Mouse (Mus musculus) ES-CJ7 (cell line): ENCODE data around the gene Cavin2.

ENCODE experiments used
- DNase-seq: peaks from one replicate; pipeline ENCODE4 v3.0.0; 2011; ENCODE audit warnings: low read depth, low spot score

The Cavin2 gene

GRCm38 (mm10) chr1:51315476-51315875 is 26.6 kb downstream of the Cavin2 start:
- no peak for DNase-seq

GRCm38 (mm10) chr1:51323506-51323905 is 34.6 kb downstream of the Cavin2 start:
- no peak for DNase-seq

- no peak for DNase-seq
Observed at GRCm38 (mm10) chr1:51328541-51328940, 39.6 kb downstream of the Cavin2 start.

- no peak for DNase-seq
Observed at GRCm38 (mm10) chr1:51332986-51333385, 44.1 kb downstream of the Cavin2 start.

GRCm38 (mm10) chr1:51333557-51334285 is 44.8 kb downstream of the Cavin2 start:
- DNase-seq, result peak; percentile 80

GRCm38 (mm10) chr1:51334289-51334688 is 45.4 kb downstream of the Cavin2 start:
- DNase-seq, result no peak

- DNase-seq, result no peak
Observed at GRCm38 (mm10) chr1:51335081-51335480, 46.2 kb downstream of the Cavin2 start.

GRCm38 (mm10) chr1:51344160-51344559 is 55.2 kb downstream of the Cavin2 start:
- no peak for DNase-seq

GRCm38 (mm10) chr1:51347596-51347995 is 58.7 kb downstream of the Cavin2 start:
- peak; percentile 79 for DNase-seq

- DNase-seq, result no peak
Observed at GRCm38 (mm10) chr1:51348631-51349030, 59.7 kb downstream of the Cavin2 start.

GRCm38 (mm10) chr1:51349291-51349967 is 60.5 kb downstream of the Cavin2 start:
- DNase-seq, result no peak
